Mouse (Mus musculus) MEL (cell line): ENCODE measurements around the gene Arnt. TPM values are rescaled to one million over a fixed set of nuclear protein-coding genes. Genes with fewer than 3 reads are reported as not detected.
"Not testable (repeated sequence)": the region's sequence is repeated elsewhere in the genome, so short reads cannot be mapped to it uniquely, and the experiment has no call there.

ENCODE experiments used
- DNase-seq: peaks from one replicate; pipeline ENCODE4 v3.0.0; 2011; ENCODE audit warnings: low read depth, low spot score
- H3K27ac ChIP-seq: 2 replicates; pipeline ENCODE4 v1.5.1; 2012; ENCODE audit warnings: low read depth, mild to moderate bottlenecking, control low read depth, low read length, moderate library complexity; ENCODE audit not compliant: control insufficient read depth
- H3K27me3 ChIP-seq, 2 experiments: fragments of 150-350 bp in 1 of 2; sonication (generic) in 1 of 2; 2 replicates each; pipeline ENCODE4 v1.6.1; 2012; ENCODE audit warnings: low read length in 2 of 2, mild to moderate bottlenecking in 2 of 2, improper control_type of control experiment in 1 of 2, moderate library complexity in 1 of 2; ENCODE audit not compliant: insufficient read depth in 2 of 2, control insufficient read depth in 1 of 2
- H3K36me3 ChIP-seq, 2 experiments: 2 replicates each; pipeline ENCODE4 v1.6.1; 2012 to 2014; ENCODE audit warnings: low read length in 2 of 2, improper control_type of control experiment in 1 of 2, inconsistent platforms in 1 of 2, mild to moderate bottlenecking in 1 of 2; ENCODE audit not compliant: insufficient read depth in 2 of 2, control insufficient read depth in 1 of 2
- H3K4me1 ChIP-seq, 2 experiments: fragments of 150-350 bp in 1 of 2; sonication (generic) in 1 of 2; 2 replicates each; pipeline ENCODE4 v1.6.1; 2012; ENCODE audit warnings: low read length in 2 of 2, improper control_type of control experiment in 1 of 2, mild to moderate bottlenecking in 1 of 2; ENCODE audit not compliant: insufficient read depth in 2 of 2, control insufficient read depth in 1 of 2
- H3K4me3 ChIP-seq, 2 experiments: fragments of 150-350 bp in 1 of 2; sonication (generic) in 1 of 2; 2 replicates each; pipeline ENCODE4 v1.5.1; 2012; ENCODE audit warnings: low read depth in 2 of 2, low read length in 2 of 2, mild to moderate bottlenecking in 2 of 2, moderate library complexity in 2 of 2, control low read depth in 1 of 2, improper control_type of control experiment in 1 of 2; ENCODE audit not compliant: control insufficient read depth in 1 of 2, insufficient read depth in 1 of 2
- H3K79me2 ChIP-seq: 2 replicates; pipeline ENCODE4 v1.6.1; 2012; ENCODE audit warnings: mild to moderate bottlenecking, low read length, moderate library complexity; ENCODE audit not compliant: control insufficient read depth, poor library complexity, insufficient read depth
- H3K9ac ChIP-seq: 2 replicates; pipeline ENCODE4 v1.6.1; 2012; ENCODE audit warnings: low read depth, mild to moderate bottlenecking, control low read depth, low read length, moderate library complexity; ENCODE audit not compliant: control insufficient read depth, poor library complexity, severe bottlenecking
- H3K9me3 ChIP-seq: fragments of 150-350 bp; sonication (generic); replicated peaks from 2 replicates; pipeline ENCODE4 v1.6.1; 2012; ENCODE audit warnings: mild to moderate bottlenecking, low read length, improper control_type of control experiment, moderate library complexity; ENCODE audit not compliant: insufficient read depth
- CTCF ChIP-seq, 3 experiments: IDR thresholded peaks in 2 of 3; conservative IDR thresholded peaks in 1 of 3; 2 replicates each; pipeline ENCODE4 v1.5.1; 2011 to 2012; ENCODE audit warnings: low read length in 3 of 3, low read depth in 2 of 3, mild to moderate bottlenecking in 2 of 3, improper control_type of control experiment in 1 of 3, inconsistent platforms in 1 of 3, mixed read lengths in 1 of 3, moderate library complexity in 1 of 3; ENCODE audit not compliant: control insufficient read depth in 1 of 3, insufficient read depth in 1 of 3, poor library complexity in 1 of 3, severe bottlenecking in 1 of 3
- JUND ChIP-seq: IDR thresholded peaks from 2 replicates; pipeline ENCODE4 v1.6.1; 2011; ENCODE audit warnings: low read depth, mild to moderate bottlenecking, improper control_type of control experiment, low read length
- MEF2A ChIP-seq: IDR thresholded peaks from 2 replicates; pipeline ENCODE4 v1.6.1; 2014; ENCODE audit warnings: low read depth, mild to moderate bottlenecking, inconsistent platforms, low read length, improper control_type of control experiment; ENCODE audit not compliant: poor library complexity, insufficient replicate concordance, severe bottlenecking; ENCODE audit errors: extremely low read depth
- NELFE ChIP-seq: IDR thresholded peaks from 2 replicates; pipeline ENCODE4 v1.6.1; 2011; ENCODE audit warnings: low read depth, low read length, improper control_type of control experiment
- POLR2A ChIP-seq, 2 experiments: IDR thresholded peaks; 2 replicates each; pipeline ENCODE4 v1.6.1; 2011 to 2012; ENCODE audit warnings: low read length in 2 of 2, mild to moderate bottlenecking in 2 of 2, control low read depth in 1 of 2, improper control_type of control experiment in 1 of 2, low read depth in 1 of 2, moderate library complexity in 1 of 2; ENCODE audit not compliant: control insufficient read depth in 1 of 2, insufficient read depth in 1 of 2, poor library complexity in 1 of 2
- SIN3A ChIP-seq: IDR thresholded peaks from 2 replicates; pipeline ENCODE4 v1.6.1; 2012; ENCODE audit warnings: low read length, improper control_type of control experiment, inconsistent platforms
- USF2 ChIP-seq, 2 experiments: IDR thresholded peaks; 2 replicates each; pipeline ENCODE4 v1.6.1; 2011 to 2012; ENCODE audit warnings: improper control_type of control experiment in 2 of 2, low read length in 2 of 2, borderline replicate concordance in 1 of 2, inconsistent platforms in 1 of 2, low read depth in 1 of 2, mild to moderate bottlenecking in 1 of 2; ENCODE audit not compliant: insufficient read depth in 1 of 2
- ZC3H11A ChIP-seq: IDR thresholded peaks from 2 replicates; pipeline ENCODE4 v1.6.1; 2012; ENCODE audit warnings: low read depth, mild to moderate bottlenecking, inconsistent platforms, low read length, improper control_type of control experiment
- ZMIZ1 ChIP-seq: IDR thresholded peaks from 2 replicates; pipeline ENCODE4 v1.6.1; 2012; ENCODE audit warnings: low read depth, mild to moderate bottlenecking, inconsistent platforms, low read length, improper control_type of control experiment, moderate library complexity
- polyA plus RNA-seq, 2 experiments: library from polyadenylated mRNA; stranded (reverse) in 1 of 2; unstranded in 1 of 2; fragments of >175 nt in 1 of 2; fragments of >200 nt in 1 of 2; gene quantifications; 2 replicates each; pipeline versions ENCODE4 v1.2.1 to v1.2.4; 2012; ENCODE audit warnings: low replicate concordance in 2 of 2, low read depth in 1 of 2; ENCODE audit not compliant: insufficient read length in 2 of 2, insufficient read depth in 1 of 2, missing spikeins in 1 of 2
- total RNA-seq: library from RNA; depleted of rRNA; stranded (reverse); fragments of 300-350 nt; gene quantifications from 2 replicates; pipeline ENCODE4 v1.2.3, GENCODE M21; 2012

The Arnt gene
- total and polyA plus RNA-seq, 3 experiments = 16.4 to 90.7 (median 62.4) TPM

DNA sequence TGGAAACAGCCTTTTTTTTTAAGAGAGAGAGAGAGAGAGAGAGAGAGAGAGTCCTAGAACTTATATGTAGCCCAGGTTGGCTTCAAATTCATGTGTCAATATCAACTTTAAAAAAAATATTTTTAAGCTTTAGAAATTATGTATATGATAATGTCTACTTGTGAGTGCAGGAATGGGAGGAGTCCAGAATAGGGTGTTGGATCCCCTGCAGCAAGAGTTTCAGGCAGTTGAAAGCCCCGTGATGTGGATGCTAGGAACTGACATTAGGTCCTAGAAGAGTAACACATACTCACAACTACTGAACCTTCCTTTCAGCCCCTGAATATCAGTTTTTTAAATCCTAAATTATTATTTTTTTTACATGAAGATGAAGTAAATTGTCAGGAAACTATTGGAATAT, 1.4 kb downstream of the Arnt start:
- Histone ChIP-seq H3K27ac (no peak overlapping the region), H3K27me3 (no peaks in the 10 kb centered on the region), H3K79me2 (peaks cover 32% of the 10 kb centered on the region), H3K9ac (peak overlapping the region; percentile 81; the same call in 1 of the 2 replicates), H3K4me1 (peaks cover 5 to 11% of the 10 kb centered on the region in 2 experiments; a peak in 3 of 4 replicates), H3K4me3 (peak overlapping the region in 1 of 2 experiments; percentile 62; a peak in 2 of 4 replicates), H3K36me3 (peaks cover 0 to 21% of the 10 kb centered on the region in 2 experiments; a peak in 2 of 4 replicates), H3K9me3 (no peaks in the 10 kb centered on the region)
- TF ChIP-seq SIN3A (no peak), MEF2A (no peak), NELFE (no peak), USF2 (IDR thresholded peaks at IDR 0.05; ENCODE audit: borderline replicate concordance in 1 of 2, insufficient read depth in 1 of 2, low read depth in 1 of 2, low read length in 2 of 2) (no peak), JUND (no peak)
- peak; percentile 69 for DNase-seq

GRCm38 (mm10) chr3:95438636-95439035, 4.4 kb downstream of the Arnt start:
- not testable (repeated sequence) for DNase-seq, H3K27me3 ChIP-seq, H3K4me3 ChIP-seq, H3K9ac ChIP-seq
- Histone ChIP-seq H3K4me1 (peaks cover 0 to 11% of the 10 kb centered on the region in 2 experiments; a peak in 2 of 4 replicates), H3K79me2 (peaks cover 41% of the 10 kb centered on the region)
- 0 out of 6 replicates have a peak, but pooled peaks of 1 of the 3 experiments have one; percentile 13 for TF ChIP-seq CTCF (IDR thresholded peaks at IDR 0.05 in 2 of 3, conservative IDR thresholded peaks at IDR 0.05 in 1 of 3; ENCODE audit: control insufficient read depth in 1 of 3, insufficient read depth in 1 of 3, low read depth in 2 of 3, low read length in 3 of 3, poor library complexity in 1 of 3, severe bottlenecking in 1 of 3)
- TF ChIP-seq, all 39 proteins: peak for 1; not testable (repeated sequence) for 38
- H3K27ac ChIP-seq, H3K9me3 ChIP-seq: not testable (repeated sequence)
- H3K36me3 ChIP-seq = peaks cover 4 to 13% of the 10 kb centered on the region in 2 experiments; a peak in 3 of 4 replicates

DNA sequence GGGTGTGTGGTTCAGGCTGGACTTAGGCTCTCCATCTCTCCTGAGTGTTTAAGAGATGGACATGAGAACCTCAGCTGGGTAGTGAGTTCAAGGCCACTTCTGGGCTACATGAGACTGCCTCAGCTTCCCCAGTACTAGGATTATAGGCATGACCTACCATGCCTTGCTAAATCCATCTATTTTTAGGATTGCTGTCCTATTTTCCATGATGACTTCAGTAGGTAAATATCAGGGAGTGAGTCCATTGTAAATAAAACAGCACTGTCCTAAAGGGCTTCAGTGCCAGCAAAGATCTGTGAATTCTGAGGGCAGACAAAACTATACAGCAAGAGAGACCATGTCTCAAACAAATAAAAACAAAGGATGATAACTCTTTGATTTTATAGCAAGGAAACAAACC, 5.5 kb downstream of the Arnt start:
- H3K9ac ChIP-seq = no peak overlapping the region
- no peak overlapping the region for H3K4me3 ChIP-seq
- peaks cover 6 to 13% of the 10 kb centered on the region in 2 experiments for H3K36me3 ChIP-seq
- H3K79me2 ChIP-seq = peaks cover 42% of the 10 kb centered on the region
- H3K27ac ChIP-seq = no peak overlapping the region
- TF ChIP-seq ZC3H11A (no peak), ZMIZ1 (no peak), POLR2A (IDR thresholded peaks at IDR 0.05; ENCODE audit: control insufficient read depth in 1 of 2, insufficient read depth in 1 of 2, low read depth in 1 of 2, low read length in 2 of 2, poor library complexity in 1 of 2) (no peak)
- DNase-seq = no peak
- no peaks in the 10 kb centered on the region for H3K27me3 ChIP-seq
- peaks cover 0 to 11% of the 10 kb centered on the region in 2 experiments; a peak in 2 of 4 replicates for H3K4me1 ChIP-seq
- no peaks in the 10 kb centered on the region for H3K9me3 ChIP-seq
